Mouse (Mus musculus): ENCODE results near the gene Gm48551. TPM values are rescaled to one million over a fixed set of nuclear protein-coding genes. Genes with fewer than 3 reads are reported as not detected.

The Gm48551 gene
- polyA plus RNA-seq, 1 experiment, result 2.1 TPM

GRCm38 (mm10) chr10:81441019-81441418 is 56.8 kb downstream of the Gm48551 start:
- no peak overlapping the region for H3K4me3 ChIP-seq (ENCODE audit: insufficient read depth, low read depth, low read length)
- TF ChIP-seq POLR2A (IDR thresholded peaks at IDR 0.05; ENCODE audit: low read depth, low read length) (no peak), CTCF (conservative IDR thresholded peaks at IDR 0.05; ENCODE audit: insufficient read depth, insufficient read length, low read depth, low read length) (no peak)
- no peak overlapping the region for H3K27ac ChIP-seq (ENCODE audit: insufficient read depth, low read depth, low read length)
- no peaks in the 10 kb centered on the region for H3K36me3 ChIP-seq (ENCODE audit: control insufficient read depth, insufficient read depth, low read length)
- DNase-seq, result peak; percentile 43
- no peaks in the 10 kb centered on the region for H3K27me3 ChIP-seq (replicated peaks; ENCODE audit: control insufficient read depth, insufficient read depth, low read length)
- H3K4me1 ChIP-seq (ENCODE audit: control insufficient read depth, insufficient read depth, low read length), result peaks cover under 1% of the 10 kb centered on the region; the same call in 1 of the 2 replicates

Other genes starting within 250 kb of the Gm48551 start
- 36.0 and 37.1 TPM in 2 replicates for gene Zbtb7a, start 249.2 kb upstream of the Gm48551 start, polyA plus RNA-seq (2012; rRNA removed)
- 34.6 and 36.8 TPM in 2 replicates for gene Pias4, start 216.5 kb upstream of the Gm48551 start, polyA plus RNA-seq (2012; rRNA removed)
- 1,330 and 1,454 TPM in 2 replicates for gene Eef2, start 207.8 kb upstream of the Gm48551 start, polyA plus RNA-seq (2012; rRNA removed)
- 52.9 and 54.0 TPM in 2 replicates for gene Dapk3, start 201.5 kb upstream of the Gm48551 start, polyA plus RNA-seq (2012; rRNA removed)
- not detected in 2 replicates for gene 4930442H23Rik, start 200.6 kb upstream of the Gm48551 start, polyA plus RNA-seq (2012; rRNA removed)
- gene Nmrk2, start 182.4 kb upstream of the Gm48551 start, polyA plus RNA-seq (2012; rRNA removed), result 0.97 TPM in 1 of 2 replicates, not detected in the other
- gene Atcay, start 153.6 kb upstream of the Gm48551 start, polyA plus RNA-seq (2012; rRNA removed), result 0.05 and 0.39 TPM in 2 replicates
- 4.6 and 6.0 TPM in 2 replicates for gene Zfr2, start 151.3 kb upstream of the Gm48551 start, polyA plus RNA-seq (2012; rRNA removed)
- 0.57 and 1.5 TPM in 2 replicates for gene Matk, start 131.5 kb upstream of the Gm48551 start, polyA plus RNA-seq (2012; rRNA removed)
- 130 TPM in 2 replicates for gene Mrpl54, start 117.5 kb upstream of the Gm48551 start, polyA plus RNA-seq (2012; rRNA removed)
- 142 and 147 TPM in 2 replicates for gene Apba3, start 117.5 kb upstream of the Gm48551 start, polyA plus RNA-seq (2012; rRNA removed)
- gene Tjp3, start 92.9 kb upstream of the Gm48551 start, polyA plus RNA-seq (2012; rRNA removed), result 13.2 and 19.0 TPM in 2 replicates
- 70.7 and 76.3 TPM in 2 replicates for gene Pip5k1c, start 91.5 kb upstream of the Gm48551 start, polyA plus RNA-seq (2012; rRNA removed)
- 23.7 and 24.5 TPM in 2 replicates for gene Cactin, start 63.4 kb upstream of the Gm48551 start, polyA plus RNA-seq (2012; rRNA removed)
- gene Tbxa2r, start 55.7 kb upstream of the Gm48551 start, polyA plus RNA-seq (2012; rRNA removed), result 16.6 and 21.7 TPM in 2 replicates
- 1.4 and 1.5 TPM in 2 replicates for gene Gipc3, start 41.2 kb upstream of the Gm48551 start, polyA plus RNA-seq (2012; rRNA removed)
- 66.4 and 82.1 TPM in 2 replicates for gene Hmg20b, start 34.0 kb upstream of the Gm48551 start, polyA plus RNA-seq (2012; rRNA removed)
- gene Mfsd12, start 27.0 kb upstream of the Gm48551 start, polyA plus RNA-seq (2012; rRNA removed), result 23.4 and 28.1 TPM in 2 replicates
- 0.16 and 0.61 TPM in 2 replicates for gene 4930404N11Rik, start 18.6 kb upstream of the Gm48551 start, polyA plus RNA-seq (2012; rRNA removed)
- gene Fzr1, start 6.0 kb upstream of the Gm48551 start, polyA plus RNA-seq (2012; rRNA removed), result 41.1 and 49.8 TPM in 2 replicates
- gene Dohh, start within 50 bp of the Gm48551 start, polyA plus RNA-seq (2012; rRNA removed), result 60.6 and 79.8 TPM in 2 replicates
- gene Gm48552, start 4.5 kb downstream of the Gm48551 start, polyA plus RNA-seq (2012; rRNA removed), result 1.0 and 2.8 TPM in 2 replicates
- gene Smim24, start 8.6 kb downstream of the Gm48551 start, polyA plus RNA-seq (2012; rRNA removed), result 693 and 694 TPM in 2 replicates
- gene Nfic, start 71.2 kb downstream of the Gm48551 start, polyA plus RNA-seq (2012; rRNA removed), result 64.7 and 82.5 TPM in 2 replicates
- 0.18 and 0.27 TPM in 2 replicates for gene Celf5, start 98.2 kb downstream of the Gm48551 start, polyA plus RNA-seq (2012; rRNA removed)
- 148 and 190 TPM in 2 replicates for gene Ncln, start 111.9 kb downstream of the Gm48551 start, polyA plus RNA-seq (2012; rRNA removed)
- gene S1pr4, start 115.7 kb downstream of the Gm48551 start, polyA plus RNA-seq (2012; rRNA removed), result 2.3 and 4.9 TPM in 2 replicates
- 1.7 and 2.1 TPM in 2 replicates for gene Gna15, start 139.8 kb downstream of the Gm48551 start, polyA plus RNA-seq (2012; rRNA removed)
- 93.0 and 107 TPM in 2 replicates for gene Gna11, start 160.7 kb downstream of the Gm48551 start, polyA plus RNA-seq (2012; rRNA removed)
- 2,250 and 2,535 TPM in 2 replicates for gene Aes, start 175.0 kb downstream of the Gm48551 start, polyA plus RNA-seq (2012; rRNA removed)
- 63.7 and 93.5 TPM in 2 replicates for gene Tle2, start 190.1 kb downstream of the Gm48551 start, polyA plus RNA-seq (2012; rRNA removed)
- gene Tle6, start 216.6 kb downstream of the Gm48551 start, polyA plus RNA-seq (2012; rRNA removed), result 3.9 and 4.3 TPM in 2 replicates
- gene BC025920, start 221.8 kb downstream of the Gm48551 start, polyA plus RNA-seq (2012; rRNA removed), result 1.0 and 1.1 TPM in 2 replicates
- 16.3 and 19.7 TPM in 2 replicates for gene Sirt6, start 243.3 kb downstream of the Gm48551 start, polyA plus RNA-seq (2012; rRNA removed)
- gene Ankrd24, start 244.1 kb downstream of the Gm48551 start, polyA plus RNA-seq (2012; rRNA removed), result 67.1 and 81.0 TPM in 2 replicates